Mouse (Mus musculus) hindbrain, embryonic 10.5 days (tissue): ENCODE measurements around the gene Chst12. TPM values are rescaled to one million over a fixed set of nuclear protein-coding genes. Genes with fewer than 3 reads are reported as not detected.

Experiments
- DNase-seq: peaks from one replicate; pipeline ENCODE4 v3.0.0-alpha.2; 2017; ENCODE audit warnings: low spot score
- H3K27ac ChIP-seq: fragments of 300-500 bp; sonication (generic); 2 replicates; pipeline ENCODE4 v1.5.1; 2016; ENCODE audit warnings: mild to moderate bottlenecking, moderate library complexity
- H3K27me3 ChIP-seq: fragments of 300-500 bp; sonication (generic); 2 replicates; pipeline ENCODE4 v1.6.1; 2016; ENCODE audit warnings: mild to moderate bottlenecking; ENCODE audit not compliant: poor library complexity, insufficient read depth, severe bottlenecking
- H3K36me3 ChIP-seq: fragments of 300-500 bp; sonication (generic); 2 replicates; pipeline ENCODE4 v1.6.1; 2016; ENCODE audit warnings: mild to moderate bottlenecking, moderate library complexity
- H3K4me1 ChIP-seq: fragments of 300-500 bp; sonication (generic); replicated peaks from 2 replicates; pipeline ENCODE4 v1.6.1; 2016; ENCODE audit warnings: mild to moderate bottlenecking
- H3K4me3 ChIP-seq: fragments of 300-500 bp; sonication (generic); 2 replicates; pipeline ENCODE4 v1.5.1; 2016; ENCODE audit warnings: mild to moderate bottlenecking, moderate library complexity
- H3K9me3 ChIP-seq: fragments of 300-500 bp; sonication (generic); 2 replicates; pipeline ENCODE4 v1.6.1; 2016; ENCODE audit warnings: mild to moderate bottlenecking, moderate library complexity
- WGBS: fragments of 180-500 bp; shearing (Covaris S2); methylation state at CpG from one replicate; pipeline ENCODE4 v1.1.7; 2016; 5-methylcytosine and 5-hydroxymethylcytosine counted together
- polyA plus RNA-seq: library from polyadenylated mRNA; unstranded; fragments of >200 nt; fragmentation: Nextera tagmentation; extraction: Ambion mirVana; gene quantifications from 2 replicates; pipeline ENCODE4 v1.2.1, GENCODE M21; 2016

Gene Chst12
- polyA plus RNA-seq, 1 experiment from 2014 or later: 15.7 TPM

DNA sequence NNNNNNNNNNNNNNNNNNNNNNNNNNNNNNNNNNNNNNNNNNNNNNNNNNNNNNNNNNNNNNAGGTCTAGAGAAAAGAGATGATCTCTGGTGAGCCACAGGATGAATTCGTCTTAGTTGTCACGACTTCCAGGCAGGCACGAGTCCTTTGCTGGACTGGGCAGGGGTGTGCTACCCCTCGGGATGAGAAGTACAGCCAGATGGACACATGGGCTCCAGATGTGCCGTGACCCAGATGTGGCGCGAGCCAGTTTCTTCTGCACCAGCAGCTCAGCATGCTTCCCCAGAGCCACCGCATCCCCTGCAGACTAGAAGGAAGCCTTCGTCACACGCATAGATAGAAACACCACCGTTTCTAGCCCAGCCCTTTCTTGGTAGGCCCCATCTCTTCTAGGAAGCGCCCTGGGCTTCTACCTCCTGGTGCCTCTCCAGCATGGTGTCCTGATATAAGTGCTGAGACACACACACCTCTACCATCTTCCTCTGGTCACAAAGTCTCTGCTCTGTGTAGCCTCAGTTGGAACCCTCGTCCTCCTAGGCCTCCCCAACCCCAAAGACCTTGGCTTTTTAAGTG lies 32.8 kb downstream of the Chst12 start:
- H3K27me3 ChIP-seq: no peaks in the 10 kb centered on the region
- H3K9me3 ChIP-seq: no peaks in the 10 kb centered on the region
- no peak overlapping the region; the same call in 1 of the 2 replicates for H3K27ac ChIP-seq
- no peak overlapping the region for H3K4me3 ChIP-seq
- H3K4me1 ChIP-seq: peaks cover 14% of the 10 kb centered on the region
- no peaks in the 10 kb centered on the region for H3K36me3 ChIP-seq
- DNase-seq: peak; percentile 25
- WGBS: 68% methylated on average over 13 of the region's 13 CpGs

DNA sequence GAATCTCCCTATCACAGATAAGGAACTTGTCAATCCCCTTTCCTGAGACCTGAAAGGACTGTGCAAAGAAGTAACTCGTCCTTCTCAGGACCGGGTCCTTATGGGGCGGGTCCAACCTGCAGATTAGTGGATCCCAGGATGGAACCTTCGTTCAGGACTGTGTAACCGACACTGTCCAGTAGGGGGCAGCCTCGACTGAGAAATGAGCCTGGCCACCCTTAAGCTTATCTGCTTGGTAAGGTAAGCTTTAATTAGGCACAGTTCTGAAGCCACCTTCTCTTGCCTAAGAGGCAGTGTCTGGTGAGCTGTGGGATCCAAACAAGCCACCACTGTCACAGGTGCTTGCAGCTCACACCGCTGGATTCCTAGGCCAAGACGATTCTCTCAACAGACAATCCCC lies 34.8 kb downstream of the Chst12 start:
- peaks cover 17% of the 10 kb centered on the region for H3K4me1 ChIP-seq
- H3K4me3 ChIP-seq: no peak overlapping the region
- no peaks in the 10 kb centered on the region for H3K36me3 ChIP-seq
- H3K27me3 ChIP-seq: no peaks in the 10 kb centered on the region
- no peak overlapping the region for H3K27ac ChIP-seq
- 14% methylated on average over 8 of the region's 8 CpGs for WGBS
- DNase-seq: peak; percentile 83
- H3K9me3 ChIP-seq: no peaks in the 10 kb centered on the region

DNA sequence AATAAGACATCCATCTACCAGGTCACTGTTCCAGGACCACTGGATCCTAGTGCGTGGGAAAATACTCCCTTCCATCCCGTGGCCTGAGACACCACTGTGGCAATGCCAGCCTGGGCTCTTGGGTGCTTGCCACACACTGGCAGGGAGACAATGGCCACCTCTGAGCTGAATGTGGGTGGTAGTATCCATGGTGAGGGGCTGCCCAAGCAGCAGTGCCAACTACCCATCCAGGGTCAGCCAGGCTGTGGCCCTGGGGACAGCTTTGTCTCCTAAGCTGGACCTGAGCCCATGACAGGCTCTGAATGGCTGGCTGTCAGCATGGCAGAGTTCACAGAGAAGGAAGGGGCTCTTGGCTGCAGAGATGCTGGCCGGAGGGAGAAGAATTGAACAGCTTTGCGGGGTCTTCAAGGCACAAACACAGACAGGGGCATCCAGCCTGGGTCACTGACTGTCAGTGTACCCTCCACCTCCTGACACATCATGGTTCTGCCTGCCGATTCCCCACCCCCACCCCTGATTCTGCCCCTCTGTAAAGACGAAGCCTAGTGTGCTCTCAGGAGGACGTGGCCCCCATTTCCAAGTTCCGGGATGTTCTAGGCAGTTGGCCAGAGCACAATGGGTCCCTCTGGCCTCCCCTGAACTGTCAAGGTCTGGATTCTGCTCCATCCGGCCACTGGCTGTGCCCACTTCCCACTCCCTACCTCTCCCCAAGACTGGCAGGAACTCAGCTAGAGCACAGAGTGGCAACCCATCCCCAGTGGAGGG lies 37.6 kb downstream of the Chst12 start:
- 73% methylated on average over 9 of the region's 9 CpGs for WGBS
- Histone ChIP-seq H3K4me1 (peaks cover 11% of the 10 kb centered on the region), H3K36me3 (no peaks in the 10 kb centered on the region), H3K4me3 (no peak overlapping the region), H3K27ac (peak overlapping the region; percentile 69), H3K9me3 (0 out of 2 replicates have a peak, but pooled peaks cover 1% of the 10 kb centered on the region), H3K27me3 (0 out of 2 replicates have a peak, but pooled peaks cover 4% of the 10 kb centered on the region)
- DNase-seq: no peak

DNA sequence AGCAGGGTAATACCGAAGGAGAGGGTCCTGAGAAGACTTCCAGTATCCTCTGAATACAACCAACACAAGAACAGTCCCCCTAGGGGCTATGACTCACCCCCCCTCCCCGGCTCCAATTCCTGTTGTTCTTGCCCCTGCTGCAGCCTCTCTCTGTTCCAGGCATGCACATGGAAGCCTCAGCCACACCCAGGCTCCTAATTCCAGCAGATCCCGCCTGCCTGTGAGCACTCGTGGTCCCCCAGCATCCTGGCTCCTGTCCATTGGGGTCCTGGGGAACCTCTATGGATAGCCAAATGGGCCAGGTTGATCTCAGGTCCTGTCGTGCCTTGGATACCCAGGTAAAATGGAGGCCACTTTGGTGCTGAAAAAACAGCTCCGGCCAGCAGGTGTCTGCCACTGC lies 40.3 kb downstream of the Chst12 start:
- Histone ChIP-seq H3K9me3 (0 out of 2 replicates have a peak, but pooled peaks cover 2% of the 10 kb centered on the region), H3K4me3 (no peak overlapping the region), H3K27ac (no peak overlapping the region; the same call in 1 of the 2 replicates), H3K4me1 (peaks cover 28% of the 10 kb centered on the region), H3K36me3 (no peaks in the 10 kb centered on the region), H3K27me3 (0 out of 2 replicates have a peak, but pooled peaks cover 4% of the 10 kb centered on the region)
- 63% methylated on average over 6 of the region's 6 CpGs for WGBS
- DNase-seq: no peak

DNA sequence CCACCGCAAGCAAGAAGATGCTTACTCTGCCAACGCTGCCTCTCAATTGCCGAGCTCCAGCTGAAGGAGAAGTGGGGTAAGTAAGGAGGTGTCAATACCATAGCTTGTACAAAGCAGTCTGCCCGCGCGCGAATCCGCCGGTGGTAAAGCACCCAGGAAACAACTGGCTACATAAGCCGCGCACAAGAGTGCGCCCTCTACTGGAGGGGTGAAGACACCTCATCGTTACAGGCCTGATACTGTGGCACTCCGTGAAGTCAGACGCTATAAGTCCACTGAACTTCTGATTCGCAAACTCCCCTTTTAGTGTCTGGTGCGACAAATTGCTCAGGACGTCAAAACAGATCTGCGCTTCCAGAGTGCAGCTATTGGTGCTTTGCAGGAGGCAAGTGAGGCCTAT lies 41.0 kb downstream of the Chst12 start:
- 0 out of 2 replicates have a peak, but pooled peaks cover 4% of the 10 kb centered on the region for H3K27me3 ChIP-seq
- DNase-seq: no peak
- no peak overlapping the region for H3K4me3 ChIP-seq
- WGBS: 88% methylated on average over 19 of the region's 19 CpGs
- H3K9me3 ChIP-seq: 0 out of 2 replicates have a peak, but pooled peaks cover 2% of the 10 kb centered on the region
- no peaks in the 10 kb centered on the region for H3K36me3 ChIP-seq
- H3K4me1 ChIP-seq: peaks cover 28% of the 10 kb centered on the region
- H3K27ac ChIP-seq: no peak overlapping the region

DNA sequence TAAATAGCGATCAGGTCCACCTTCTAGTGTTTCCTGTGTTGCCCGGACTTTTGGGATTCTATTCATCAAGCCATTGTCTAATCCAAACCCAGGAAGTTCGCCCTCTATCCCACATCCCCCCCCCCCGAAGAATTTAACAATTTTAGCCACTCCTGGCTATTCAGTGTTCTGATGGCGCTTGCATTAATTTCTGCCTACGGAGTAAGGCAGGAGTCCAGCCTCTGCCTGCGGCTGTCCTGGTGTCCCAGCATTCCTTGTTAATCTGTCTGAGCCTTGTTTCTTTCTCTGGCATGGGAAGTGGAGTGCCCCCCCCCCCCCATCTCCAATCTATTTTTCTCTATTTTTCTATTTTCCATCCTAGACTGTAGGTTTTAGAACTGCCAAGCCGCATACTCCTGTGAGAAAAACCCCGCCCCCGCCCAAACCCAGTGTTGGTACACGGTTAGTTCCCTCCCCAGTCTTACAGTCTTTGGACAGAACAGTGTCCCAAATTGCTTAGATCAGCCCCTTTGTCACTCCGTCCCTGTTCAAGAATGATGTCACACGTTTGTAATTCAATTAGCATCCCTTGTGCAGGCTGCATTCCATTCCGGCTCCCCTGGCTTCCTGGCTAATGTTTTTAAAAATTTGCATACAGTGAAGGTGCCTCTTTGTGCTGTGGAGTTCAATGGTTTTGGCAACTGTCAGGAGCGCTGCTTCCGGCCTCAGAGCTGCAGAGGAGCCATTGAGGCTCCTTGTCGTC lies 44.1 kb downstream of the Chst12 start:
- Histone ChIP-seq H3K4me1 (peaks cover 26% of the 10 kb centered on the region), H3K9me3 (0 out of 2 replicates have a peak, but pooled peaks cover 2% of the 10 kb centered on the region), H3K27me3 (0 out of 2 replicates have a peak, but pooled peaks cover 4% of the 10 kb centered on the region), H3K36me3 (no peaks in the 10 kb centered on the region), H3K4me3 (peak overlapping the region; percentile 32), H3K27ac (peak overlapping the region; percentile 87)
- 23% methylated on average over 17 of the region's 17 CpGs for WGBS
- DNase-seq: peak; percentile 71

DNA sequence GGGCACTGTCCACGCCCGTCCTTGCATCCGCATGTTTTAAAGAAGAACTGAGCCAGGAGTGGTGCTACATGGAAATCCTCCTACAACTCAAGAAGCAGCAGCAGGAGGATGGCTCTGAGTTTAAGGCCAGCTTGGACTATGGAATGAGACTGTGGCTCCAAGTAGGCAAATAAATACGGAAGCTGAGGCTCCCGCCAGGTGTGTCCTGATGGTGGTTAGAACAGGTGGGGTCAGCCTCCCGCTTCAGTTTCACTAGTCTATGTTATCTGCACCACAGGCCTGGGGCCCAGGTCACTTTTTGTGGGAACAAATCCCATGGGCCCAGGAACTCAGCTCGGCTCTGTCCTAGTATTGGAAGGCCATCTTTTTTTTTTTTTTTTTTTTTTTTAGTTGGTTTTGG lies 48.4 kb downstream of the Chst12 start:
- H3K9me3 ChIP-seq: no peaks in the 10 kb centered on the region
- H3K27me3 ChIP-seq: no peaks in the 10 kb centered on the region
- no peak overlapping the region for H3K4me3 ChIP-seq
- 91% methylated on average over 7 of the region's 7 CpGs for WGBS
- peaks cover 32% of the 10 kb centered on the region for H3K4me1 ChIP-seq
- DNase-seq: no peak
- H3K36me3 ChIP-seq: no peaks in the 10 kb centered on the region
- H3K27ac ChIP-seq: peak overlapping the region; percentile 62; the same call in 1 of the 2 replicates

DNA sequence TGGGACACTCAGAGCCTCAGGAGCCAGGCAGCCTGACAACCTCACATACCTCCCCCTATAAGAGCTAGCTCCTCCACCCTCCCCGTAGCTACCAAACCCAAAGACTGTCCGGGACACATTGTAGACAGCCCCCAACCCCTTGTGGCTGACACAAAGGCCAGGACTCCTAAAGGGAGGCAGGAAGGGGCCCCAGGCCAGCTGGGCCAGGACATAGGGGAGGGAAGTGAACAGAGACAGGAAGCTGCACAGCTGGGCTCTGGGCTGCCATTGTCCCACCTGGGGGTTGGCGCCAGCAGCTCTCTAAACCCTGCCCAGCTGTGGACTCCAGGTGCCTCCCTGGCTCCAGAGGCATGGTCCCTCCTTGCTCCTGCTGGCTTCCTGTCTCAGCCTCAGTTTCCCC lies 51.5 kb downstream of the Chst12 start:
- no peak overlapping the region for H3K4me3 ChIP-seq
- H3K9me3 ChIP-seq: no peaks in the 10 kb centered on the region
- WGBS: 50% methylated on average over 3 of the region's 3 CpGs
- H3K27ac ChIP-seq: peak overlapping the region; percentile 77
- no peaks in the 10 kb centered on the region for H3K36me3 ChIP-seq
- no peaks in the 10 kb centered on the region for H3K27me3 ChIP-seq
- peaks cover 18% of the 10 kb centered on the region for H3K4me1 ChIP-seq
- DNase-seq: no peak

DNA sequence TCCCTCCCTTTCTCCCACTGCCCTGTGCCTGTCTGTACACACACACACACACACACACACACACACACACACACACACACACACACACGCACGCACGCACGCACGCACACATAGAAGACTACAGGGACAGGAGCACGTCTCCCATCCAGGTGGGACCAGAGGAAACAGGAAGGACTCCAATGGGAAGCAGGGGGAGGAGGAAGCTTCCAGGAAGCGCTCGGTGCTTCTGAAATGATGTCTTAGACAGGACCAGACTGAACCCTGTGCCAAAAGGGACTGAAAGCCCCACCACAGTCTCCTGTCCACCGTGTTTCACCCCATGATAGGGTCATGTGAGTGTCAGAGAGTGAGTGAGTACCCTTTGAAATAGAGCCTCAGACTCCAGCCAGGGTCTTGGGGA lies 57.3 kb downstream of the Chst12 start:
- Histone ChIP-seq H3K4me1 (peaks cover 44% of the 10 kb centered on the region), H3K4me3 (no peak overlapping the region), H3K36me3 (no peaks in the 10 kb centered on the region), H3K27me3 (peaks cover 5% of the 10 kb centered on the region; the same call in 1 of the 2 replicates), H3K27ac (0 out of 2 replicates have a peak overlapping the region, but pooled peaks have one; percentile 35), H3K9me3 (no peaks in the 10 kb centered on the region)
- 82% methylated on average over 9 of the region's 9 CpGs for WGBS
- no peak for DNase-seq

DNA sequence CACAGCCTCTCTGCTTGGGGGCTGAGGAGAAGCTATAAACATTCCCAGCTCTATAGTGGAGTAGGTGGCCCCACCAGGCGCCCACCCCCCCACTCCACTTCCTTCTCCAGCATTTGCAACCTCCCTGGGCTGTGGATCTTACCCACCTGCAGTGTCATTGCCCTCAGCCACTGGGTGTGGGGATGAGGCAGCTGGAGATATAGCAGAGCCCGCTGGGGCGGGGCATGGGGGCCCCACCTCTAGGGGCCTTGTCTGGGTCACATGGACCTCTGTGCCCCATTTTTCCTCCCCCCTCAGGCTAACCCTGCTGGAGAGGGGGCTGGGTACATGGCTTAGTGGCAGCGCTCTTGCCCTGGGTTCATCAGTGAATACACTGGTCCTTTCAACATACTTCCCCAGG lies 59.5 kb downstream of the Chst12 start, which contains the start of gene Grifin:
Grifin (minus strand) TSS at position 176 of the 400 bp plus-strand sequence.
- Histone ChIP-seq H3K4me1 (peaks cover 61% of the 10 kb centered on the region), H3K27me3 (peaks cover 5% of the 10 kb centered on the region; the same call in 1 of the 2 replicates), H3K36me3 (no peaks in the 10 kb centered on the region), H3K4me3 (no peak within 1 kb of the TSS), H3K9me3 (no peaks in the 10 kb centered on the region), H3K27ac (peak within 1 kb of the TSS; percentile 71)
- 84% methylated on average over 4 of the region's 4 CpGs for WGBS
- DNase-seq: no peak

DNA sequence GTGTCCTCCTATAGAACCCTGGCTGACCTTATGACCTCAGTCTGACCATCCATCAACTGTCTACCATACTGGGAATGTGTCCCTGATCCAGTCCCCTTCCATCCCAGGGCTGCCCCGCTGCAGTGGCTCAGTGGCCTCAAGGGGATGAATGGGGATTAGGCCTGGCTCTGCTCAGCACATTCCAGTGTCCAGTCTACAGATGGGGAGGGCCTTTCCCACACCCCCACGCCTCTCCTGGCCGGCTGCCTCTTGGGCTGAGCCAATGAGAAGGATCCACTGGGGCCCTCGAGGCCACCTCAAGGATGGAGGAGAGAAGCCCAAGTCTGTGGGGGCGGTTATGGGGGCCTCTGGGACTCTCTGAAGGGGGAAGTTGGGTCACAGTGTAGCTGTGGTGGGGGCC lies 60.1 kb downstream of the Chst12 start:
- no peaks in the 10 kb centered on the region for H3K9me3 ChIP-seq
- whole genome bisulfite sequencing: 39% methylated on average over 5 of the region's 5 CpGs
- peak overlapping the region; percentile 71 for H3K27ac ChIP-seq
- peaks cover 5% of the 10 kb centered on the region; the same call in 1 of the 2 replicates for H3K27me3 ChIP-seq
- peaks cover 61% of the 10 kb centered on the region for H3K4me1 ChIP-seq
- DNase-seq: no peak
- H3K36me3 ChIP-seq: no peaks in the 10 kb centered on the region
- H3K4me3 ChIP-seq: no peak overlapping the region

DNA sequence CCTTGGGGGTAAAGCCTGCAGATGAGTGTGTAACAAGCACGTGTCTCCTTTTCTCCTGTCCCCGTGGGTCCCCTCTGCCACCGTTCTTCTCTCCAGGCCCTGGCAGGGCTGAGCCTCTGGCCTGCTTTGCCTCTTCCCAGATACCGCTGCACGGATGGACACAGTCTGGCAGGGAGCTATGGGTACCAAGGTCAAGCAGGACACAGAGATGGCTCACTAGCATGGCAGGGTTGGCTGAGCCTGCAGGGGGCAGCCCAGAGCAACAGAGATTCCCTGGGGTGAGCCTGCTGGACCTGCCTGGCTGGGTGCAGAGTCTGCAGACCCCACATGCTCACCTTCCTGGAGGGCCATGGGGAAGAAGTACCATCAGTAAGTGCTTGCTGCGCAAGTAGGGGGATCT lies 60.5 kb downstream of the Chst12 start:
- Histone ChIP-seq H3K27me3 (peaks cover 5% of the 10 kb centered on the region; the same call in 1 of the 2 replicates), H3K4me1 (peaks cover 61% of the 10 kb centered on the region), H3K36me3 (no peaks in the 10 kb centered on the region), H3K9me3 (no peaks in the 10 kb centered on the region), H3K4me3 (no peak overlapping the region), H3K27ac (peak overlapping the region; percentile 71)
- peak; percentile 54 for DNase-seq
- WGBS: 65% methylated on average over 6 of the region's 6 CpGs
